Mouse (Mus musculus) R1 (cell line): ENCODE measurements around the gene Trmt13.
A peak's percentile ranks its signal among the peaks of the same experiment; 100 is the strongest.
"Not testable (repeated sequence)": the region's sequence is repeated elsewhere in the genome, so short reads cannot be mapped to it uniquely, and the experiment has no call there.

Experiments
- DNase-seq: peaks from one replicate; pipeline ENCODE4 v3.0.0-alpha.2; 2018; ENCODE audit warnings: low read depth, low spot score

Trmt13 gene

DNA sequence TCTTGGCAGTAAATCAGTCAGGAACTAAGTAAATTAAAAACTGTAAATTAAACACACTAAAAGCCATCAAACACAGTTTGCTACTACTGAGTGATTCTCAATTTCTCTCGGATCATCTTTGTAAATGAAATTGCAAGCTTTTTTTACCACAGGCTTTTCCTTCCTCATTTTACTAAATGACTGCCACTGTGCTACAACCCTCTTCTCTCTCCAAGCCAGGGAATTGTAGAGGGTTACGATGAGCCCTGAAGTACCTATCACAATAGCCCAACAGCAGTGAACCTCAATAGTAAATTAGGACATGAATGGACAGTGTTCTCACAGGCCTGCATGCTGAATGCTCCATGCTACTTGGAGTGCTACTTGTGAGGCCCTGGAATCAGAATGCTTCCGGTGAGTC lies 19.7 kb upstream of the Trmt13 start:
- DNase-seq: no peak

DNA sequence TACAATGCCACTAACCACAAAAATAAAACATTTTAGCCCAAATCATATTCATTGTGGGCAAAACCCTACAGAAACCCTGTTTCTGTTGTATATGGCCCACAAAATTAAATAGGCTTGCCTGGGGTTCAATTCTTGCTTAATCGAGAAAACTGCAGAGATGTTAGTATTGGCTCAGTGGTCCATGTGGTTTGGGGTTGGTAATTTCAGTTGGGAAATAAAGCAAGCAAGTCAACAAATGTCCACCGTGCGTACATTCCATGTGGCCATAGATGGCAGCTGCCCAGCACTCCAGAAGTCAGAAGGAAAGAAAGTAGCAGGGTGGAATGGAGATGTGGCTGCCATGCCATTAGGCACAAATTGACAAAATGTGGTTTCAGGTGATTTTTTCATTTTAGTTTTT lies 18.6 kb upstream of the Trmt13 start:
- no peak for DNase-seq

DNA sequence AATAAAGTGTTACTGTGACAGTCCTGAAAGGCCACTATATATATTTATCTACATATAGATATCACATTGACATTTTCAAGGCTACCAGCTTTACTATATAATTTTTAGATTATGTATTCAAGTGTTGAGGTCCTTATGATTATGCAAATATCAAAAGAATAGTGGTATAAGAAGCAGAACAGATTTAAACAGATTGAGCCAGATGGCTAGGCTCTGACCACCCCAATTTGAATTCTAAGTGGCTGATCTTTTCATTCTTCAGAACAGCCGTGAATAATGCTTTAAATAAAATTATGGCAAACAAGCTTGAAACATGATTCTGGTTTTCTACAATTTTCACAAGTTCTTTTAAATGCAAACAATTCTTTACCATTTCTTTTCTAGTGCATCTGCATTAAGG lies 17.1 kb upstream of the Trmt13 start:
- no peak for DNase-seq

DNA sequence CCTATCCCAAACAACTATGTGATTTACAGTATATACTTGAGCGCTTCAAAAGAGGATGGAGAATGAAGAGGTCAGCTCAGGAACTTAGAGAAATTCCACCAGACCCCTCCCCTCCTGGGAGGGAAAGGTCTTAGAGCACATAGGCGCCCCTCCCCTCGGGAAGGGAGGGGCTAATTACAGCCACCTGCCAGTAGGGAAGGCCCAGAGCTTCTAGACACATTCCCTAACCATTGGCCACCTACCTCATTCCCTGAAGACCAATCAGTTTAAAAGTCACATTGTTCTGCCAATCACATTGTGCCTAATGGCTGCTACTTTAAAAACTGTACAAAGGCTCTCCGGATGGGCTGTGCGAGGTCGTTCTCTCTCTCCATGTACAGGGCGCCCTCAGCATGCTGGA lies 8.3 kb upstream of the Trmt13 start:
- peak; percentile 99 for DNase-seq

DNA sequence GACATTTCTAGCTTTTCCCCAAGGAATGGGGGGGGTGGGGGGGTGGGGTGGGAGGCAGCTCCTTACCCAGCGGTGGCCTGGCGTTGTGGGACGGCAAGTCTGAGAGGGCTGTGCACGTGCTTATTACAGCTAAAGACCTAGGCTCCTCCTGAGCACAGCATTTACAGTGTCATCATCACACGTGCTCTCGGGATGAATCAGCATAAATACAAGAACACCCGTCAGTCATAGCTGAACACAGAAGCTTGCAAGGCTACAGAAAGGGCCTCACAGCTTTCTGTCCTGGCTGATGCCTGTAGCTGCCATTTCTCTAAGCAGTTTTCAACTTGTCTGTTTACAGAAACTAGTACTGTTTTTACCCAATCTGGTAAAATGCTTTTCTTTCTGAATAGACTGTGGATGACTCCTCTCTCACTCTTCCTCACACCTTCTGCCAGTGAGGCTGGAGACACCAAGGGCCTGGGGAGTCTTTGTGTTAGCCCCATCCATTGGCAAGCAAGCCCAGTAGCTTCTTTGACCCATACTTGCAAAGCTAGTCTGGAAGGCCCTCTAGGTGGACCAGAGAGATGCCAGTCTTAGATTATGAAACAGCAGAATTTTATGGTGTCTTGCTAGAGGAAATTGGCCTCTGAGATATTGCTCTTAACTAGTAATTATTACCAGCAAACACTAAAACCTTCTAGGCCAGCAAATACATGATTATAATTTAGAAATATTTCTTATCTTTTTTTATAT lies 6.4 kb upstream of the Trmt13 start:
- peak; percentile 65 for DNase-seq

DNA sequence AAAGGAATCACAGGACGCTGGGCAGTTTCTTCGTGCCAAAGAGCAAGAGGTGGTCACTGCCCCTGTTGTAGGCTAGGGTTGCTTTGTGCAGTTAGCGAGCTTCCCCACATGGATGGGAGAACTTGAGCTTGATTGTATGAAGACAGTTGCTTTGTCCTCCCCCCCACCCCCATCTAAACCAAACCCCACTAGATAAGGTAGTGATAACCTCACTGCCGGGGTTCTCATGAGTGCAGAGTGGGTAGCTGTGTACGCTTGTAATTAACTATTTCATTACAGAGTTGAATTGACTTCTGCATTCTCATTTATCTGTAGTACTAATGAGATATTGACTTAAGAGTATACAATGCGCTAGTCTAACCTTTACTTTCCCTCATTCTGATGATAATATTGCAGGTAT lies 4.5 kb upstream of the Trmt13 start:
- DNase-seq: no peak

DNA sequence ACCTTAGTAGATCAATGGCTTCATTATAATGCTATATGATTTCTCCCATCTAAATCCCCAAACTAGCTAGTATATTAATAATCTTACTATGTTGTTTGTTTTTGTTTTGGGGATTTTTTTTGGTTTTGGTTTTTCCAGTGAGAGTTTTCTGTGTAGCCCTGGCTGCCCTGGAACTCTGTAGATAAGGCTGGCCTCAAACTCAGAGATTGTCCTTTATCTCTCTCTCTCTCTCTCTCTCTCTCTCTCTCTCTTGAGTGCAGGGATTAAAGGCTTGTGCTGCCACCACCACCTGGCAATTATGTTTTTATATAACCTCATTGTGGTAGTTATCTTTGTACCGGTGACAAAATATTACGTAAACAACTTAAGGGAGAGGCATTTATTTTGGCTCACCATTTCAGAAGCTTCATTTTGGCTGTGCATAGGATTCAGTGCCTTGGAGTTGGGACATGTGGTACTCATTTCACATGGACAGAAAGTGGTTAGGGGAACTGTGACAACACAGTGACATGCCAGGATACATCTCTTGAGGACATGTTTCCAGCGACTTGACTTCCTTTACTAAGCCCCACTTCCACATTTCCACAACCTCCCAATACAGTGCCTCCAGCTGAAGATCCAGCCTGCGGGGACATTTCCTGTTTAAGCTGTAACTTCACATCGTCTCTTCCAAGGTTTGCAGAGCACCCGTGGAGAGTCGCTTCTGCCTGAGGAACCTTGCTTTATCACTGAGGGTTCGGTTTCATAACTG lies 1.1 kb upstream of the Trmt13 start:
- no peak for DNase-seq

DNA sequence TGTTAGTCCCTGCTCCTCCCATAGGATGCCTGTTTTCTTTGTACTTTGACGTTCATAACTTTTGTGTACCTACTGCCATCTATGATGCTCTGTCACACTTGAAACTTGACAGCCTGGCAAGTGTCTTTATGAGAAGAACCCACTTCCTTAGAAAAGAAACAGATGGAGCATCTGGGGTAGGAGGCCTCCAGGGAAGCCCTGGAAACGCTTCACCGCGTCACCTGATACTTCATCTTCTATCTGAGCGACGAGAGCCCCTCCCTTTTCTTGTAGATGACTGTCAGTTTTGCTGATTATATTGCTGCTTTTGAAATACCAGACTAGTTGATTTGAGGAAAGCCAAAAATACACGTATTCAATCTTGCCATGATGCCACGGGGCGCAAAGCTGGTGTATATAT lies 9.8 kb downstream of the Trmt13 start:
- no peak for DNase-seq

DNA sequence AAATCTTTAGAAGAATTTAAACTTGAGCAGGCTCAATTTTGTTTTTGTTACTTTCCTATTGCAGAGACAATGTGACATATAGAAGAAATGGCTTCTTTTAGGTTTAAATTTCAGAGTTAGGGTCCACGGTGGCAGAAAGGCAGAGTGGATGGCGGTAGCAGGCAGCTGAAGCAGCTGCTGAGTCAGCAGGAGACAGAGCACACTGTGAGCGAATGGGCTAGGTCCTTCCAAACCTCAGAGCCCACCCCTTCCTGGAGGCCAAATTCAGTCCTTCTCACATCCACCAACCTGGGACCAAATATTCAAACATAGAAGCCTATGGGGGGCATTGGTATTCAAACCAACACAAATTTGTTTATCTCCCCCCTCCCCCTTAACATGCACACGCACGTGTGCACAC lies 12.6 kb downstream of the Trmt13 start:
- DNase-seq: peak; percentile 35

DNA sequence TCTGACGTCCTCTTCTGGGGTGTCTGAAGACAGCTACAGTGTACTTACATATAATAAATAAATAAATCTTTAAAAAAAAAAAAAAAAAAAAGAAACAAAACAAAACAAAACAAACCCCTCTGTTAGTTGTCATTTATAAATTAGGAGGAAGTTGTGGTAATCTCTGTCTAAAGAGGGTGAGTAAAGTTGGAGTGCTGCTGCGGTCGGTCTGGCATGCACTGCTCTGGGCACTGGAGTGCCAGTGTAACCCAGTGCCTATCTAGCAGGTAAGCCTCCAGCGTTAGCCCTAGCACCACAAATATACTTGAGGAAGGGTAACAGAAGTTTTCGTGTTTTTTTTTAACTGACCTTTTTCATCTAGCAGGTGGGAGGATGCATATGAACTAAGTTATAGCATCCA lies 13.4 kb downstream of the Trmt13 start:
- no peak for DNase-seq

DNA sequence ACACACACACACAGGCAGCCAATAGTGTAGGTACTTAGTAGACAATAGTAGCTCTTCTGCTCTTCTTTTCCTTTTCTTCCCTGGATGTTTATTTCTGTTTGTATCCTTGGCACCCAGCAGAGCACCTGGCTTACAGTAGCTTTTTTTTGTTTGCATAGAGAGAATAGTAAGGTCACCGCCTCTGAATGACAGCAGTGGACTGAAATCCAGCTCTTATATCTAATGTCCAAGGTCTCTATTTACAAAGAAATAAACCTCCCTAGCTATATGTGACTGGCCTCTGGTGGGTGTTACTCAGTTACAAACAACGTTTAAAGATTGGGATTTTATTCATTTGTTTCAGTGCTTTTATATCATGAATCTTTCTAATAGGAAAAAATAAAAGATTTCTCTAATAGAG lies 14.7 kb downstream of the Trmt13 start:
- no peak for DNase-seq

DNA sequence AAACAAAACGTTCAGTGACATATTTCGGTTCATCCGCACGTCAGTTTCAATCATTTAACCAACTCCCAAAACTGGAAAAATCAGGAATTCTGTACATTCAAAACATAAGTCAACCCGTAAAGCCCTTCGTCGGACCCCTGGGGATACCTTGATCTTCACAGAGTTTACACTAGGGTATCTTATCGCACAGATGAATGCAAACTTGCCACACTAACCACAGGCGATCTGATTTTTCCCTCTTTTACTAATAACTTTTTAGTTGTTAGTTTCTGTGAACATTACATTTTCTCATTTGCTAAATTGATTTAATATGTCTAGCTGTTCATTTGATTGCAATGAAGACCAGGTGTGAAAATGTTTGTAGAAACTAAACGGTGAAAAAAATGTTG lies 18.8 kb downstream of the Trmt13 start:
- no peak for DNase-seq

DNA sequence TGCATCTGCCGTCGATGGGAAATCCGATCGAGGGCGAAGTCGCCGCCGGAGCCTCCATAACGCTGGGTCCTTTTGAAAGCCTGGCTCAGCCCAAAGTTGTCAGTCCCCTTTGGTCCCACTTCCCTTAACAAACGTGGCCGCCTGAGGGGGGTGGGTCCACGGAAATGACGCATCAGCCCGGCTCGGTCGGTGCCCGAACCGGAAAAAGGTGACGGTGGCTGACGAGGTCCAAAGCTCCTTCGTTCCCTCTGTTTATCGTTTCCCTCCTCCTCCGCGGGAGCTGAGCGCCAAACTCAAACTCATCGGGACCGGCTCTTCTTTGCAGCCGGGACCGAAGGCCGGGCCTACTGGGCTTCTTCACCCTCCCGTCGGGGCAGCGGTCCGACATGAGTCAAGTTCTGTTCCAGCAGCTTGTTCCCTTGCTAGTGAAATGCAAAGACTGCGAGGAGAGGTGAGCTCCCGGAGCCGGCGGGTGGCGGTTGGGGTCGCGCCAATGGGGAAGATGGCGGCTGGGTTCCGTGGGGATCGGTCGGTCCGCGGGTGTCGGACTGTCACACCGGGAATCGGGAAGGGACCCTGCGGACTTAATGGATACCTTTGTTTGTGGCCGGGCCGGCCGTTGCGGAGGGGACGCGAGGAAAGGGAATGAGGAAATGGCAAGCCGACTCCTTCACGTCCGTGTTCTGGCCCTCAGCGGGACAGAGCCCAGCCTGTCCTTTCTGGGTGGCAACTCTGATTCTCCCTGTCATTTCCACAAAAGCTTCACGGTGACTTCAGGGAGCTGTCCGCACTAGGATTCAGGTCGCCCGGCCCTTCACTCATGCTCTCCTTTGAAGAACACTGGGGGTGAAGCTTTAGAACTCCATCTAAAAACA lies 19.4 kb downstream of the Trmt13 start, which contains the start of gene Sass6:
Sass6 (plus strand) TSS at position 255 of the 875 bp plus-strand sequence.
- peak; percentile 98 for DNase-seq

DNA sequence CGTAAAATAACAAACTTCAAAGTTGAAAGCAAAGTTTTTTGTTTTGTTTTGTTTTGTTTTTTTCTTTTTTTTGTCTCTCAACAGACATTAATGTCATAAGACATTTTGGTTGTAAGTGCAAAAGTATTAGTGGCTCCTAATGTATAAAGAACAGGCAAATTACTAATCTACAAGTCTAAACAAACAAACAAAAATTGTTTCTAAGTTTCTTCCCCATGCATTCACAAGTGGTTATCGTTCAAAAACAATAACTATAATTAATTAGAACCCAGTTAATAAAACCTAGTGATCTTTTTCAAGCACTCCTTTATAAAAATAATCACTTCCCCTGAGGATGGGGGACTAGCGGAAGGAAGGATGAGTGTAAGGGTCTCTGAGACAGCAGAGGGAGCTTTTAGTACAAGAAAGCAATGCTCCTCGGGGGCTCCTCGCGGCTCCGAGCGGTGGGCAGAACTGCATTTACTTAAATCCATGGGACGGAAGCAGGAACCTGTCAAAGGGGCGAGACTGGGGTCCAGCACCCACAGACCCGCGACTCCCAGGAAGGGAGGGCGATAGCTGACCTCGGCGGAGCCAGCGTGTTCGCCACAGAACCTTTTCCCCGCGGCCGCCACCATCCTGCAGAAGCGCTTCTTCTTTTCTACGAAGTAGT lies 20.2 kb downstream of the Trmt13 start:
- DNase-seq: no peak

DNA sequence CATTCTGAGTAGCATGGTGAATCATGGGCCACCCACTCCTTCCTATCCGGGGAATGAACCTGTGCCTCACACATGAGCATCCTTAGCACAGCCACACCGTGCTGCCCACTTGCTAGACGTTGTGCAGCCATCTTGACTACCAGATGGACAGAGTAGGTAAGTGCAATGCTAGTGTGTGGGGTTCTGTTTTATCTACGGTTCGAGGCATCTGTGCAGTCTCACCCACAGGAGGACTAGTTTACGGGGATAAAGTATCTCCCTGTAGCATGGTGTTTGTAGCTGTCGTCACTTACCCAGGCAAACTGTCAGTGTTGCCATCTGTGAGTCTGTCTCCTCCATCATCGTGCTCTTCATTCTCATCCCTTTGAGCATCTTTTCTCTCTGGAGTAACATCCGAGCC lies 32.2 kb downstream of the Trmt13 start:
- no peak for DNase-seq

DNA sequence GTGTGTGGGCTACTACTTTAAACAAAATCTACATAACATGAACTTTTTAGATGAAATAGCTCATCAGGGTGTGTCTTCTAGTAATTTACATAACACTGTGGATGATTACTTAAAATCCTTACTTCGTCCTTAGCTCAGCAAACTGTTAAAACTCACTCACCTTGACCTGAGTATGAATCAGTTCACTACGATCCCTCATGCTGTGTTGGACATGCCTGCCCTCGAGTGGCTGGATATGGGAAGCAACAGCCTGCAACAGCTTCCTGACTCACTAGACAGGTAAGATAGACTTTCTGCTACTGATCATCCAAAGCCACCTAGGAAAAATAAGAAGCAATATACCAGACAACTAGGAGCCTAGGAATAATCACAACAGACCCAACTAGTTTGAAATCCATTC lies 37.1 kb downstream of the Trmt13 start:
- DNase-seq: peak; percentile 86

DNA sequence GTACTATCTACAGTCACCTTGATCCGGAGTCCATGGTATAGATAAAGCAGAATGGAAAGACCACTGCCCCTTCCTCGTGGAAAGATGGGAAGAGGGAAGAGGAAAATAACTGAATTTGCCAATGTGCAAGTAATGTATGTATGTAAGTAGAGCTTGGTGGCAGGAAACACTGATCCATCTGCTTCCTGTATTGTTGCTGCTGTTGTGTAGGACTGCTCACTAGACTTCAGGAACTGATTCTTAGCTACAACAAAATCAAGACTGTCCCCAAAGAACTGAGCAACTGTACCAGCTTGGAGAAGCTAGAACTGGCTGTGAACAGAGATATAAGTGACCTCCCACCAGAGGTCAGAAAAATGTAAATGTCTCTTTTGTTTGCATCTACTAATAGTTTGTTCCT lies 43.8 kb downstream of the Trmt13 start:
- no peak for DNase-seq

DNA sequence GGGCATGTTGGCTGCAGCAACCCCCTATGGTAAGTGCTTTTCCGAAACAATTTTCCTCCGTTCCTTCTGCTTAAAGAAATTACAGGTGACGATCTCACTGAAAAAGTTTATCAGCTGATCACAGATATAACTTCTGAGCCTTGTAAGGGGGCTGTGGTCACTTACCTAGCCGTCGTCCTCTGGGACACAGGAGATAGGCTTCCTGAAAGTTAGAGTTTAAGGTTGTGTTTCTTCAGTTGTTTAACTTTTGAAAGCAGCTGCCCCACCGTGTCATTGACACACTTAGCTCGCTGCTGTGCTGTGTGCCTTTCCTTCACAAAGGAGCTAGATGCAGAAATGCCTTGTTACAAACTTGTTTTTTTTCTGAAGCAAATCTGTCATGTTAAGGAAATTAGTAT lies 51.3 kb downstream of the Trmt13 start:
- no peak for DNase-seq

DNA sequence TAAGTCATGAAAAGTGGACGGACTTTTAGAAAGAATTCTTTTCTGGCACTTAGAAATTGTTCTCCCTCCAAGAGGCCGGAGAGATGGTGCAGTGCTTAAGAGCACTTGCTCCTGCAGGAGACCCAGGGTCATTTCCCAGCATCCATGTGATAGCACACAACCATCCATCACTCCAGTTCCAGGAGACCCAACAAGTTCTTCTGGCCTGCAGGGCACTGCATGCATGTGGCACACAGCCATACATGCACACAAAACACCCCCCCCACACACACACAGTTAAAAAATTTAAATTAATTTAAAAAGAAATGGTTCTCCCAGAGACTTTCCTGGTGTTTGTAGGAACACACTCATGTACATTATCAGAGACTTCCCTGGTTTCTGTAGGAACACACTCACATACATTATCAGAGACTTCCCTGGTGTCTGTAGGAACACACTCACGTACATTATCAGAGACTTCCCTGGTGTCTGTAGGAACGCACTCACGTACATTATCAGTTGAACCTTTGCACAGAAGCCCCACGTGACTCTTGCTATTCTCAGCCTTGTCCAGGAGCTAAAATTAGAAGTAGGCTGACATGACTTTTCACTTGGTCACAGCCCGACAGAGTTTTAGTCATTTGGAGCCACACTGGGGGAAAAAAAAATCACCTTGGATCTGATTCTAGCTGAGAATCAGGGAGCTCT lies 51.8 kb downstream of the Trmt13 start, which contains the start of gene Lrrc39:
Lrrc39 (plus strand) TSS at position 566 of the 687 bp plus-strand sequence.
- DNase-seq: no peak

DNA sequence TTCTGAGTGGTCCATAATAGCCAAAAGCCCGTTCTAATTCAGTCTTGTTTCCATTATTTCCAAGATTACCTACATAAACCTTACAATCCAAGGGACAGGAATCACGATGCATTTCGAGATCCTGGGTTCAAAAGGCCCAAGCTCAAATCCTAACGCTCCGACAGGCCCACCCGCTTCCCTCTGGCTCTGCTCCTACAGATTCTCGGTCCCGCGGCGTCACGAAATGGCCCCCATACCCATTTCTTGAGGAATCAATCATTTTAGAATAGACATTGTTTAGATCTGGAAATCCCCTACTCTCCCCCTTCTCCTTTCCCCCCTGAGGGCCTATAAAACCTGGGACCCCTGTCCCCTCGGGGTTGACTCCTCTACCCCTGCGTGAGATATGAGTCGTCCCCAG lies 53.1 kb downstream of the Trmt13 start:
- DNase-seq: not testable (repeated sequence)

DNA sequence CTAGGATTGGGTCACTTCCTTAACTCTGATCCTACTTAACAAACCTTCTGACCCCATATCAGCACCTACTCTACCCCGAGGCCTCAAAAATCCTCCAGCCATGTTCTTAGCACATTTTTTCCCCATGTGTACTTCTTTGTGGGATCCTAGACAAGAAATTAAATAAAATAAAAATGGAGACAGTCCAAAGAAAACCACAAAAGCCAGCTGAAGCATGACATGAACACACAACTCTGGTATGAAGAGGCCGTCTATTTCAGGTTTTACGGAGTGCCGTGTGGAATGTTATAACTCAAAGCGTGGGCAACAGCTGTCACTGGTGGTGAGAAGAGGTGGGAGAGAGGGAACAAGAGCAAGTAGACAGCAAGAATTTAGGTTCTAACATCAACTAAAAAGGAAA lies 63.0 kb downstream of the Trmt13 start:
- DNase-seq: no peak
